Mouse (Mus musculus): Measurements from ENCODE around the gene Rps19.

Rps19 gene

GRCm38 (mm10) chr7:24903444-24903825 lies 19.3 kb downstream of the Rps19 start:
- no peak for DNase-seq

- peak; percentile 100 for DNase-seq
Observed at GRCm38 (mm10) chr7:24904070-24904483, 19.9 kb downstream of the Rps19 start.

- DNase-seq = peak; percentile 94
Observed at GRCm38 (mm10) chr7:24904936-24905335, 20.8 kb downstream of the Rps19 start.

- DNase-seq = no peak
Observed at GRCm38 (mm10) chr7:24906551-24906950, 22.4 kb downstream of the Rps19 start.

- DNase-seq = peak; percentile 93
Observed at GRCm38 (mm10) chr7:24907211-24907748, 23.1 kb downstream of the Rps19 start.

- no peak for DNase-seq
Observed at GRCm38 (mm10) chr7:24912480-24912879, 28.3 kb downstream of the Rps19 start.

GRCm38 (mm10) chr7:24918763-24919323 lies 34.7 kb downstream of the Rps19 start:
- no peak for DNase-seq

GRCm38 (mm10) chr7:24919728-24920127 lies 35.6 kb downstream of the Rps19 start:
- DNase-seq = peak; percentile 98

- no peak for DNase-seq
Observed at GRCm38 (mm10) chr7:24930475-24930874, 46.3 kb downstream of the Rps19 start.

- no peak for DNase-seq
Observed at GRCm38 (mm10) chr7:24931651-24932050, 47.5 kb downstream of the Rps19 start.
